Mouse (Mus musculus): ENCODE data around the gene Prps2.
"Not testable (repeated sequence)": the region's sequence is repeated elsewhere in the genome, so short reads cannot be mapped to it uniquely, and the experiment has no call there.

Prps2 gene

GRCm38 (mm10) chrX:167382047-167382853, at the start of gene Prps2:
Gene Prps2 (minus strand): TSS chrX:167382749.
- DNase-seq (ENCODE audit: low read depth, low spot score) = peak; percentile 73

- DNase-seq (ENCODE audit: low read depth, low spot score) = no peak
Measured at GRCm38 (mm10) chrX:167417654-167418053, 35.1 kb upstream of the Prps2 start.

GRCm38 (mm10) chrX:167394940-167395339, 12.4 kb upstream of the Prps2 start:
- DNase-seq (ENCODE audit: low read depth, low spot score) = no peak

GRCm38 (mm10) chrX:167386647-167387046, 4.1 kb upstream of the Prps2 start:
- no peak for DNase-seq (ENCODE audit: low read depth, low spot score)

GRCm38 (mm10) chrX:167382854-167383186, 271 bp upstream of the Prps2 start:
- no peak for DNase-seq (ENCODE audit: low read depth, low spot score)

- peak; percentile 5 for DNase-seq (ENCODE audit: low read depth, low spot score)
Measured at GRCm38 (mm10) chrX:167381583-167382046, 934 bp downstream of the Prps2 start.

GRCm38 (mm10) chrX:167380073-167380472, 2.5 kb downstream of the Prps2 start:
- peak; percentile 10 for DNase-seq (ENCODE audit: low read depth, low spot score)

- not testable (repeated sequence) for DNase-seq (ENCODE audit: low read depth, low spot score)
Measured at GRCm38 (mm10) chrX:167361231-167361630, 21.3 kb downstream of the Prps2 start.

- no peak for DNase-seq (ENCODE audit: low read depth, low spot score)
Measured at GRCm38 (mm10) chrX:167359704-167360103, 22.8 kb downstream of the Prps2 start.

- peak; percentile 26 for DNase-seq (ENCODE audit: low read depth, low spot score)
Measured at GRCm38 (mm10) chrX:167357415-167357814, 25.1 kb downstream of the Prps2 start.

GRCm38 (mm10) chrX:167355965-167356364, 26.6 kb downstream of the Prps2 start:
- DNase-seq (ENCODE audit: low read depth, low spot score) = no peak

GRCm38 (mm10) chrX:167353617-167354016, 28.9 kb downstream of the Prps2 start:
- DNase-seq (ENCODE audit: low read depth, low spot score) = no peak

GRCm38 (mm10) chrX:167346440-167346839, 36.1 kb downstream of the Prps2 start:
- DNase-seq (ENCODE audit: low read depth, low spot score) = no peak

- DNase-seq (ENCODE audit: low read depth, low spot score) = no peak
Measured at GRCm38 (mm10) chrX:167344356-167344755, 38.2 kb downstream of the Prps2 start.

GRCm38 (mm10) chrX:167341811-167342210, 40.7 kb downstream of the Prps2 start:
- DNase-seq (ENCODE audit: low read depth, low spot score) = no peak

GRCm38 (mm10) chrX:167340190-167340589, 42.4 kb downstream of the Prps2 start:
- DNase-seq (ENCODE audit: low read depth, low spot score) = no peak

GRCm38 (mm10) chrX:167337990-167338389, 44.6 kb downstream of the Prps2 start:
- DNase-seq (ENCODE audit: low read depth, low spot score) = no peak

GRCm38 (mm10) chrX:167334571-167334970, 48.0 kb downstream of the Prps2 start:
- DNase-seq (ENCODE audit: low read depth, low spot score) = no peak

- no peak for DNase-seq (ENCODE audit: low read depth, low spot score)
Measured at GRCm38 (mm10) chrX:167332607-167333006, 49.9 kb downstream of the Prps2 start.

- no peak for DNase-seq (ENCODE audit: low read depth, low spot score)
Measured at GRCm38 (mm10) chrX:167330993-167331392, 51.6 kb downstream of the Prps2 start.

- peak; percentile 36 for DNase-seq (ENCODE audit: low read depth, low spot score)
Measured at GRCm38 (mm10) chrX:167330399-167330798, 52.1 kb downstream of the Prps2 start, which contains the start of gene Tlr7. Gene Tlr7 (minus strand): TSS chrX:167330558.

GRCm38 (mm10) chrX:167329620-167330019, 52.9 kb downstream of the Prps2 start:
- DNase-seq (ENCODE audit: low read depth, low spot score) = no peak

- no peak for DNase-seq (ENCODE audit: low read depth, low spot score)
Measured at GRCm38 (mm10) chrX:167329098-167329497, 53.5 kb downstream of the Prps2 start.

Data from CD4-positive helper T cell, adult 2 months (primary cell).